Mouse (Mus musculus): ENCODE measurements at regions not wholly inside any gene's neighbourhood (a gene's known extent, or its start where the extent isn't known, plus 50 kb on each side); places are given as distances from the start of the nearest gene placed in this dataset.

DNA sequence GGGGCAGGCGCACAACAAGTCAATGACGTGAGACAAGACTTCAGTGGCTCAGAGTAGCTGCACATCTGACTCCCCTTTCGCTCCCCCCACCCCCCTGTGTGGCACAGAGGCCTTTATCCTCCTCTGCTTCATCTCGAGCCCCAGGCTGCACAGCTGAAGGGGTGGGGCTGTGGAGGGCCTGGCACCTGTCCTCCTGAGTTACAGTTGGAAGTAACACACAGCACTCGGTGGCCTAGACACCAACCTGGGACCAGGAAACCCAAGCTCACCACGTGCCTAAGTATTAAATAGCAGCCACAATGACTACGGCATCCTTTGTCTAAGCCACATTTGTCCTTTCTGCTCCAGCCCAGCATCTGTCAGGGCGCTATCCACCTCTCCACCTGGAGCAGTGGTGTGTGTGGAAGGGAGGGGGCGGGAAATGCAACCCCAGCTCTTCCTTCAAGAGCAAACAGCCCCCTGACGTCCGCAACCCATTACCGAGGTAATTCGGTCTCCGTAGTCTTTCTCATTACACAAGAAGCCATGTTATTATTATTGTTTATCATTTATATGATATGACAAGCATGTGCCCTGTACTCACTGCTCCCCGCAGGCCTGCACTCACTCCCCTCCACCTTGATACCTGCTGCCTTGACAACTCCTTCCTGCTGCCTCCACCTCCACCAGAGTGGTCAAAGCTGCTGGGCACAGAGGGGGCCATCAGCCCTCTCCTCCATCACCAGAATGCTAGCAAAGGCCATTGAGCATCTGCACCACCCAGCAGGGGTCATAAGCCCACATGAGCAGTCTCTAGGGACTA is 73.7 kb upstream of the Igsf21 start:
- DNase-seq (ENCODE audit: low read depth, low spot score): no peak

DNA sequence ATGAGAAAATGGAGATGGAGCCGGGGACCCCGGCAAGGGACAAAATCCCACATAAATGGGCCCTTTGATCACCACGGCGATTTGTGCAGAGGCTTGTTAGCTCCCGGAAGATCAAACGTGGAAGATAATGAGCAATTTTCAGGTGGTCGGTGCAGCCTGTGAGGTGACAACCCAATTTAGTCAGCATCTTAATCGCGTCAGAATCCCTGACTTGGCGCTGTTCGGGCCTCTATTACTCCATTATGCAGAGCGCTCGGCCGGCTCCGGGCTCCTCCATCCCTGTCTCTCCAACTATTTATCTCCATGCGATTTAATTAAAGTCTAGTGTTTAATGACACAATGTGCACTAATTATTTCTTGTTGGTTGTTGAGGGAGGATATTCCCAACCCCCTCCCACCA is 66.1 kb upstream of the Igsf21 start:
- DNase-seq (ENCODE audit: low read depth, low spot score): no peak

GRCm38 (mm10) chr4:140307481-140307880 is 60.9 kb upstream of the Igsf21 start:
- no peak for DNase-seq (ENCODE audit: low read depth, low spot score)

DNA sequence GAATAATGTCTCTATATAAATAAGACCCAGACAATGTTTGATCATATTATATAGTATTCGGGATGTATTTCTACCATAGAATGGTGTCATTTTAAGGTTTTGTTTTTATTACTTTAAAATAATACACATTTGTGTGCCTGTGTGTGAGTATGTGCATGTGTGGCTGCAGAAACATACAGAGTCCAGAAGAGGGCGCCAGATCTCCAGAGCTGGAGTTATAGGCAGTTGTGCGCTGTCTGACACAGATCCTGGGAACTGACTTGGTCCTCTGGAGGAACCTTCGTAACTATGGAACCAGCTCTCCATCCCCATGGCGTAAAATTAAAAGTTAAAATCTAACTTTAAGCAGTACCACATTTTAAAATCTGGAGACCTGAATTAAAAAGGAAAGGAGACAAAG is 58.4 kb upstream of the Igsf21 start:
- DNase-seq (ENCODE audit: low read depth, low spot score): no peak

GRCm38 (mm10) chr4:140301661-140302060 is 55.1 kb upstream of the Igsf21 start:
- no peak for DNase-seq (ENCODE audit: low read depth, low spot score)

GRCm38 (mm10) chr4:140297912-140298620 is 51.5 kb upstream of the Igsf21 start:
- DNase-seq (ENCODE audit: low read depth, low spot score): no peak
